Mouse (Mus musculus) liver, embryonic 13.5 days (tissue): Measurements from ENCODE around the gene Tppp3. TPM values are rescaled to one million over a fixed set of nuclear protein-coding genes. Genes with fewer than 3 reads are reported as not detected.

ENCODE experiments used
- ATAC-seq: fragments of 200-750 bp; cut with Nextera tagmentation; 2 replicates; pipeline ENCODE4 v1.8.0; 2017; ENCODE audit warnings: low read depth, mild to moderate bottlenecking, moderate number of reproducible peaks, moderate library complexity
- DNase-seq: peaks from one replicate; pipeline ENCODE4 v3.0.0; 2022
- H3K27ac ChIP-seq: fragments of 300-500 bp; sonication (generic); 2 replicates; pipeline ENCODE4 v1.5.1; 2015; ENCODE audit warnings: moderate library complexity, mild to moderate bottlenecking, inconsistent platforms
- H3K27me3 ChIP-seq: fragments of 300-500 bp; sonication (generic); 2 replicates; pipeline ENCODE4 v1.6.1; 2015; ENCODE audit warnings: mild to moderate bottlenecking, inconsistent platforms
- H3K36me3 ChIP-seq: fragments of 300-500 bp; sonication (generic); 2 replicates; pipeline ENCODE4 v1.6.1; 2015; ENCODE audit warnings: mild to moderate bottlenecking, inconsistent platforms
- H3K4me1 ChIP-seq: fragments of 300-500 bp; sonication (generic); replicated peaks from 2 replicates; pipeline ENCODE4 v1.6.1; 2015; ENCODE audit warnings: inconsistent platforms
- H3K4me2 ChIP-seq: fragments of 300-500 bp; sonication (generic); 2 replicates; pipeline ENCODE4 v1.6.1; 2015; ENCODE audit warnings: inconsistent platforms, mild to moderate bottlenecking, moderate library complexity
- H3K4me3 ChIP-seq: fragments of 300-500 bp; sonication (generic); replicated peaks from 2 replicates; pipeline ENCODE4 v1.5.1; 2015; ENCODE audit warnings: mild to moderate bottlenecking, inconsistent platforms
- H3K9ac ChIP-seq: fragments of 300-500 bp; sonication (generic); 2 replicates; pipeline ENCODE4 v1.6.1; 2015; ENCODE audit warnings: mild to moderate bottlenecking, inconsistent platforms
- H3K9me3 ChIP-seq: fragments of 300-500 bp; sonication (generic); replicated peaks from 2 replicates; pipeline ENCODE4 v1.6.1; 2016; ENCODE audit warnings: inconsistent platforms
- WGBS: fragments of 180-500 bp; shearing (Covaris S2); methylation state at CpG from one replicate; pipeline ENCODE4 v1.1.7; 2015; ENCODE audit not compliant: insufficient replicate concordance; 5-methylcytosine and 5-hydroxymethylcytosine counted together
- polyA plus RNA-seq: library from polyadenylated mRNA; unstranded; fragments of >200 nt; fragmentation: Nextera tagmentation; extraction: Ambion mirVana; gene quantifications from 2 replicates; pipeline ENCODE4 v1.2.1, GENCODE M21; 2015

Tppp3 gene
- polyA plus RNA-seq, 1 experiment from 2014 or later = 1.8 TPM

GRCm38 (mm10) chr8:105466246-105466645, 5.1 kb downstream of the Tppp3 start:
- no peak for ATAC-seq
- Histone ChIP-seq H3K9me3 (no peaks in the 10 kb centered on the region), H3K27me3 (peaks cover 58% of the 10 kb centered on the region), H3K4me2 (no peak overlapping the region), H3K4me1 (peaks cover 24% of the 10 kb centered on the region), H3K27ac (no peak overlapping the region), H3K9ac (no peak overlapping the region), H3K36me3 (no peaks in the 10 kb centered on the region), H3K4me3 (no peak overlapping the region)
- 67% methylated on average over 6 of the region's 6 CpGs for WGBS
- DNase-seq = no peak

GRCm38 (mm10) chr8:105464595-105464994, 6.7 kb downstream of the Tppp3 start:
- no peak for ATAC-seq
- 79% methylated on average over 7 of the region's 7 CpGs for WGBS
- H3K27ac ChIP-seq = no peak overlapping the region

DNA sequence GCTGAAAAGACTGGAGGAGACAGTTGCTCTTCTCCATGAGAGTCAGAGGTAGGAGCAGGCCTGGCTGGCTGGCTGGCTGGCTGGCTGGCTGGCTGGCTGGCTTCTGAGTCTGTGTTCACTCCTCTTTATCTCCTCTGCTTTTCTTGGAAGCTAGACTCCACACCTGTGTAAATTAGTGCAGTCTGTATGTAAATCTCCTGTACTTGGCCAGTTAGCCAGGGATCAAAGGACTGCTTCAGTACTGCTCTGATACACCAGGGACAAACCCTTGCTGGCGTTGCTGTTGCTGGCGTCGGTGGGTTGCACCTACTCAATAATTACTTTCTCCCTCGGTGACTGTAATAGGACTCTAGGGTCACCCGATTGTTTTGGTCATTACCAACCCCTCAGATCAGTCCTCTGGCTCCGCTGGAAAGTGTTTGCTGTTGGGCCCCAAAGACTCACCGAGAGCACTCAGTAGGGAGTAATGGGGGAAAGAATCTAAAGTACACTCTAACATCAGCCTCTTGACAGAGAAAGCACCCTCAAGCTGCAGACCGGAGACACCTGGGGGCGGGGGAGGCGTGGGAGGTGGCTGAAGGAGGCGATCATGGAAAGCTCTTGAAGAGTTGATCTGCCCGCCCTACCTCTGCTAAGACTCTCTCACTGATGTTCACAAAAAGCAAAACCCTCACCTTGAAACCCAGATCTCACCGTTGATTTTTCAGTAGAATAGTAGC, 10.1 kb downstream of the Tppp3 start:
- Histone ChIP-seq H3K9ac (no peak overlapping the region), H3K4me2 (no peak overlapping the region), H3K27ac (no peak overlapping the region), H3K4me3 (no peak overlapping the region), H3K4me1 (0 out of 2 replicates have a peak, but pooled peaks cover 6% of the 10 kb centered on the region), H3K9me3 (no peaks in the 10 kb centered on the region), H3K27me3 (peaks cover 32% of the 10 kb centered on the region), H3K36me3 (no peaks in the 10 kb centered on the region)
- no peak for ATAC-seq
- DNase-seq = no peak
- 63% methylated on average over 13 of the region's 13 CpGs for WGBS

More at GRCm38 (mm10) chr8:105464595-105464994, 6.7 kb downstream of the Tppp3 start:
- Histone ChIP-seq H3K9me3 (no peaks in the 10 kb centered on the region), H3K4me1 (peaks cover 8% of the 10 kb centered on the region), H3K4me3 (no peak overlapping the region), H3K9ac (no peak overlapping the region), H3K27me3 (peaks cover 41% of the 10 kb centered on the region), H3K36me3 (no peaks in the 10 kb centered on the region), H3K4me2 (no peak overlapping the region)
- no peak for DNase-seq

- peaks cover 36% of the 10 kb centered on the region for H3K4me1 ChIP-seq
- H3K27me3 ChIP-seq = peaks cover 15% of the 10 kb centered on the region
- DNase-seq (peak; percentile 25), ATAC-seq (no peak; the same call in 1 of the 2 replicates)
- no peaks in the 10 kb centered on the region for H3K9me3 ChIP-seq
- WGBS = 11% methylated on average over 10 of the region's 10 CpGs
- peak overlapping the region; percentile 21; the same call in 1 of the 2 replicates for H3K4me3 ChIP-seq
- H3K4me2 ChIP-seq = peak overlapping the region; percentile 43
- no peaks in the 10 kb centered on the region for H3K36me3 ChIP-seq
- peak overlapping the region; percentile 30; the same call in 1 of the 2 replicates for H3K9ac ChIP-seq
- peak overlapping the region; percentile 49; the same call in 1 of the 2 replicates for H3K27ac ChIP-seq
Observed at GRCm38 (mm10) chr8:105455218-105455617, 16.1 kb downstream of the Tppp3 start.

- no peak overlapping the region for H3K4me3 ChIP-seq
- peaks cover 15% of the 10 kb centered on the region for H3K27me3 ChIP-seq
- 60% methylated on average over 5 of the region's 5 CpGs for WGBS
- no peaks in the 10 kb centered on the region for H3K36me3 ChIP-seq
- no peak overlapping the region for H3K27ac ChIP-seq
- no peak overlapping the region for H3K4me2 ChIP-seq
- no peaks in the 10 kb centered on the region for H3K9me3 ChIP-seq
- ATAC-seq (no peak), DNase-seq (no peak)
- H3K4me1 ChIP-seq = peaks cover 46% of the 10 kb centered on the region
- H3K9ac ChIP-seq = no peak overlapping the region
Observed at GRCm38 (mm10) chr8:105454088-105454487, 17.2 kb downstream of the Tppp3 start.

DNA sequence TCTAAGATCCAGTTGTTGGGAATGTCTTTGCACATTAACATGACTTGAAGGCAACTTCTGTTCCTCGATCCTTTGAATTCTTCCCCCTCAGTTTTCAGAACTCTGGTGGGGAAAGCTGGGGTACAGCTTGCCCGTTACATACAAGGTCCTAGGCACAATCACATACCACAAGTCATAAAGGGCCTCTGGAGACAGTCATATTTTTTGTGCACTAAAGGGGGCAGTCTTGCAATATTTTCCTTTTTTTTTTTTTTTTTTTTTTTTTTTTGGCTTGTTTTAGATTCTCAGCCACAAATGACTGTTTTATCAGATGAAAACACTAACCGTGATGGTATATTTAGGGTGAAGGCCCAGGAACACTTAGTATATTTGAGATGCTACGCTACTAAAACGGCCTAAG, 18.0 kb downstream of the Tppp3 start:
- H3K4me1 ChIP-seq = peaks cover 54% of the 10 kb centered on the region
- WGBS = 43% methylated on average over 5 of the region's 5 CpGs
- no peaks in the 10 kb centered on the region for H3K36me3 ChIP-seq
- peaks cover 14% of the 10 kb centered on the region for H3K27me3 ChIP-seq
- no peaks in the 10 kb centered on the region for H3K9me3 ChIP-seq
- no peak for ATAC-seq
- H3K4me2 ChIP-seq = no peak overlapping the region
- no peak overlapping the region for H3K4me3 ChIP-seq
- no peak overlapping the region for H3K27ac ChIP-seq
- no peak for DNase-seq
- H3K9ac ChIP-seq = no peak overlapping the region

DNA sequence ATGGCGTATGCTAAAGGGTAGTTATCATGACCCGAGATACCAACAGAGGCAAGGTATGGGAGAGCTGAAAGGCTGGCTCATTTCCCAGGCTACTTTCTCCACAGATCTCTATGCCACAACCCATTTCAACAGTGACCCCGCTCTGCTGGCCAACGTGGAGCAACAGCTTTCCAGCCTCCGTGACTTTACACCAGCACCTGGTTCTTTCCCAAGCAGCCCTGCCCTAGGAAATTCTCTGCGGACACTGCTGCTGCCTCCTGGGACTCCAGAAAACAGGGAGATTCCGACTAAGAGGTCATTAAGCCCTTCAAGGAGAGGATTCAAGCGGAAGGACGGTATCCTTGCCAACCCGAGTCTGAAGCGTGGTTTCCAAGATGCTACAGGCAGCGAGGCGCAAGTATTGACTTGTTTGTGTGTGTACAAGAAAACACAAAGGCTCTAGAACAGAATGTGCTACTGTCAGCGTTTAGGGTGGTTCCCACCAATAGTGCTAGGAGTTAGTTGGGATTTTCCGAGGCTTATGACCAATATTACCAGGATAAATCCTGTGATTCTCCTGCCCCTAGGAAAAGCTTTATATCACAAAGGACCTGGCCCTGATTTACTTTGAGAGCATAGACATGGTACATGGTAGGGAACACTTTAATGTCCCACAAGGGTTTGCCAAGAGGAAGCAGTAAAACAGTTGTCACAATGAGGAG, 19.3 kb downstream of the Tppp3 start:
- no peak for DNase-seq
- peaks cover 5% of the 10 kb centered on the region for H3K27me3 ChIP-seq

GRCm38 (mm10) chr8:105450977-105451376, 20.3 kb downstream of the Tppp3 start:
- H3K4me1 ChIP-seq = peaks cover 63% of the 10 kb centered on the region
- ATAC-seq = no peak

More for the DNA sequence above, 19.3 kb downstream of the Tppp3 start:
- 0 out of 2 replicates have a peak overlapping the region, but pooled peaks have one; percentile 17 for H3K9ac ChIP-seq
- no peak overlapping the region for H3K27ac ChIP-seq
- H3K4me2 ChIP-seq = no peak overlapping the region
- no peak for ATAC-seq
- H3K36me3 ChIP-seq = no peaks in the 10 kb centered on the region
- WGBS = 63% methylated on average over 15 of the region's 15 CpGs
- H3K4me1 ChIP-seq = peaks cover 57% of the 10 kb centered on the region
- no peaks in the 10 kb centered on the region for H3K9me3 ChIP-seq
- H3K4me3 ChIP-seq = no peak overlapping the region

GRCm38 (mm10) chr8:105448596-105448995, 22.7 kb downstream of the Tppp3 start:
- H3K4me3 ChIP-seq = peak overlapping the region; percentile 27
- H3K36me3 ChIP-seq = no peaks in the 10 kb centered on the region
- H3K9ac ChIP-seq = peak overlapping the region; percentile 69
- H3K4me2 ChIP-seq = peak overlapping the region; percentile 67
- peak overlapping the region; percentile 93 for H3K27ac ChIP-seq
- ATAC-seq = peak; percentile 95
- 40% methylated on average over 5 of the region's 5 CpGs for WGBS
- peaks cover 64% of the 10 kb centered on the region for H3K4me1 ChIP-seq
- H3K9me3 ChIP-seq = no peaks in the 10 kb centered on the region
- H3K27me3 ChIP-seq = peaks cover 8% of the 10 kb centered on the region
- DNase-seq = peak; percentile 55

More at GRCm38 (mm10) chr8:105450977-105451376, 20.3 kb downstream of the Tppp3 start:
- Histone ChIP-seq H3K27ac (no peak overlapping the region), H3K4me2 (no peak overlapping the region), H3K27me3 (peaks cover 5% of the 10 kb centered on the region), H3K9me3 (no peaks in the 10 kb centered on the region), H3K36me3 (no peaks in the 10 kb centered on the region), H3K9ac (no peak overlapping the region), H3K4me3 (no peak overlapping the region)
- no peak for DNase-seq
- 73% methylated on average over 1 of the region's 1 CpGs for WGBS

GRCm38 (mm10) chr8:105448188-105448587, 23.1 kb downstream of the Tppp3 start:
- H3K27me3 ChIP-seq = peaks cover 8% of the 10 kb centered on the region
- WGBS = 31% methylated on average over 3 of the region's 3 CpGs
- peak overlapping the region; percentile 69 for H3K9ac ChIP-seq
- ATAC-seq = peak; percentile 98
- peak overlapping the region; percentile 93 for H3K27ac ChIP-seq
- peaks cover 66% of the 10 kb centered on the region for H3K4me1 ChIP-seq
- H3K36me3 ChIP-seq = no peaks in the 10 kb centered on the region
- H3K9me3 ChIP-seq = no peaks in the 10 kb centered on the region
- peak; percentile 42 for DNase-seq
- H3K4me2 ChIP-seq = peak overlapping the region; percentile 67
- peak overlapping the region; percentile 27 for H3K4me3 ChIP-seq

DNA sequence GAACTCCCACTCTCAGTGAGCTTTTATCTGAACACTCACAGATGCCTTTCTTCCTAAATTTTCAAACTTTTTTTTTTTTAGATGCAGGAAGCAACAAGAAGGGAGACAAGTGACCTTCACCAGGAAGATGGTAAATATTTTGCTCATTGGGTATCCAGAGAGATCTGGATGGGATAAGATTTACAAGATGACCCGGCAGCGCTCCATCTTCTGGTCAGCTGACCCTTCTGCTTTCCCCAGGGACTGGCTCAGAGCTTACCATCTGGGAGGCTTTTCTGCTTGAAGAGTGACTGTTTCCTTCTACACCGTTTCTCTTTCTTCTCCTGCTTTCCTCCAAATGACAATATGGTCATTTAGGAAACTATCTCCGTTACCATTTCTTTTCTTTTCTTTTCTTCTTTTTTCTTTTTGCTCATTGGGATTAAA, 25.2 kb downstream of the Tppp3 start:
- ATAC-seq (no peak), DNase-seq (no peak)
- peak overlapping the region; percentile 48 for H3K27ac ChIP-seq
- H3K36me3 ChIP-seq = no peaks in the 10 kb centered on the region
- peaks cover 2% of the 10 kb centered on the region; the same call in 1 of the 2 replicates for H3K27me3 ChIP-seq
- peaks cover 54% of the 10 kb centered on the region for H3K4me1 ChIP-seq
- no peak overlapping the region for H3K4me3 ChIP-seq
- H3K4me2 ChIP-seq = no peak overlapping the region; the same call in 1 of the 2 replicates
- WGBS = 54% methylated on average over 4 of the region's 4 CpGs
- no peaks in the 10 kb centered on the region for H3K9me3 ChIP-seq
- H3K9ac ChIP-seq = no peak overlapping the region
